Mouse (Mus musculus): ENCODE measurements around the gene Olfr656. TPM values are rescaled to one million over a fixed set of nuclear protein-coding genes. Genes with fewer than 3 reads are reported as not detected.

Olfr656 gene
- polyA plus RNA-seq, 1 experiment from 2014 or later, result not detected

Other genes starting within 250 kb of the Olfr656 start
- gene Trim30b, start 244.1 kb upstream of the Olfr656 start, polyA plus RNA-seq (2016; fragmentation: Nextera tagmentation; extraction: Ambion mirVana), result not detected in 2 replicates
- gene Trim30c, start 213.1 kb upstream of the Olfr656 start, polyA plus RNA-seq (2016; fragmentation: Nextera tagmentation; extraction: Ambion mirVana), result 0.13 TPM in 1 of 2 replicates, not detected in the other
- gene Trim30a, start 148.8 kb upstream of the Olfr656 start, polyA plus RNA-seq (2016; fragmentation: Nextera tagmentation; extraction: Ambion mirVana), result 0.56 and 0.94 TPM in 2 replicates
- 0.30 and 0.42 TPM in 2 replicates for gene Trim30d, start 106.1 kb upstream of the Olfr656 start, polyA plus RNA-seq (2016; fragmentation: Nextera tagmentation; extraction: Ambion mirVana)
- gene Olfr651, start 63.8 kb upstream of the Olfr656 start, polyA plus RNA-seq (2016; fragmentation: Nextera tagmentation; extraction: Ambion mirVana), result not detected in 2 replicates
- gene Olfr652, start 53.1 kb upstream of the Olfr656 start, polyA plus RNA-seq (2016; fragmentation: Nextera tagmentation; extraction: Ambion mirVana), result not detected in 2 replicates
- gene Olfr653, start 36.6 kb upstream of the Olfr656 start, polyA plus RNA-seq (2016; fragmentation: Nextera tagmentation; extraction: Ambion mirVana), result 0.17 TPM in 1 of 2 replicates, not detected in the other
- not detected in 2 replicates for gene Olfr654, start 26.9 kb upstream of the Olfr656 start, polyA plus RNA-seq (2016; fragmentation: Nextera tagmentation; extraction: Ambion mirVana)
- not detected in 2 replicates for gene Olfr655, start 12.2 kb upstream of the Olfr656 start, polyA plus RNA-seq (2016; fragmentation: Nextera tagmentation; extraction: Ambion mirVana)
- gene Olfr657, start 10.8 kb downstream of the Olfr656 start, polyA plus RNA-seq (2016; fragmentation: Nextera tagmentation; extraction: Ambion mirVana), result not detected in 2 replicates
- not detected in 2 replicates for gene Olfr658, start 33.4 kb downstream of the Olfr656 start, polyA plus RNA-seq (2016; fragmentation: Nextera tagmentation; extraction: Ambion mirVana)
- not detected in 2 replicates for gene Olfr659, start 52.8 kb downstream of the Olfr656 start, polyA plus RNA-seq (2016; fragmentation: Nextera tagmentation; extraction: Ambion mirVana)
- not detected in 2 replicates for gene Olfr661, start 72.5 kb downstream of the Olfr656 start, polyA plus RNA-seq (2016; fragmentation: Nextera tagmentation; extraction: Ambion mirVana)
- not detected in 2 replicates for gene Usp17le, start 163.5 kb downstream of the Olfr656 start, polyA plus RNA-seq (2016; fragmentation: Nextera tagmentation; extraction: Ambion mirVana)
- not detected in 2 replicates for gene Usp17lb, start 228.6 kb downstream of the Olfr656 start, polyA plus RNA-seq (2016; fragmentation: Nextera tagmentation; extraction: Ambion mirVana)
- gene Usp17la, start 243.1 kb downstream of the Olfr656 start, polyA plus RNA-seq (2016; fragmentation: Nextera tagmentation; extraction: Ambion mirVana), result not detected in 2 replicates

Measured in midbrain, embryonic 12.5 days (tissue).